Mouse (Mus musculus) forebrain, embryonic 16.5 days (tissue): ENCODE results near the gene Ptbp2. TPM values are rescaled to one million over a fixed set of nuclear protein-coding genes. Genes with fewer than 3 reads are reported as not detected.

Experiments used
- ATAC-seq: fragments of 200-750 bp; cut with Nextera tagmentation; 2 replicates; pipeline ENCODE4 v1.8.0; 2017; ENCODE audit warnings: mild to moderate bottlenecking, moderate library complexity
- H3K27ac ChIP-seq: fragments of 300-500 bp; sonication (generic); 2 replicates; pipeline ENCODE4 v1.5.1; 2014; ENCODE audit warnings: low read length, control low read depth
- H3K27me3 ChIP-seq: fragments of 300-500 bp; sonication (generic); replicated peaks from 2 replicates; pipeline ENCODE4 v1.6.1; 2014; ENCODE audit warnings: low read length; ENCODE audit not compliant: control insufficient read depth, insufficient read depth
- H3K36me3 ChIP-seq: fragments of 300-500 bp; sonication (generic); 2 replicates; pipeline ENCODE4 v1.6.1; 2014; ENCODE audit not compliant: control insufficient read depth, insufficient read depth
- H3K4me1 ChIP-seq: fragments of 300-500 bp; sonication (generic); replicated peaks from 2 replicates; pipeline ENCODE4 v1.6.1; 2014; ENCODE audit warnings: low read length; ENCODE audit not compliant: control insufficient read depth, insufficient read depth
- H3K4me2 ChIP-seq: fragments of 300-500 bp; sonication (generic); 2 replicates; pipeline ENCODE4 v1.6.1; 2014; ENCODE audit warnings: mild to moderate bottlenecking, low read length, control low read depth
- H3K4me3 ChIP-seq: fragments of 300-500 bp; sonication (generic); replicated peaks from 2 replicates; pipeline ENCODE4 v1.5.1; 2014; ENCODE audit warnings: mild to moderate bottlenecking, low read length, control low read depth
- H3K9ac ChIP-seq: fragments of 300-500 bp; sonication (generic); replicated peaks from 2 replicates; pipeline ENCODE4 v1.6.1; 2014; ENCODE audit warnings: low read depth, low read length, control low read depth
- H3K9me3 ChIP-seq: fragments of 300-500 bp; sonication (generic); 2 replicates; pipeline ENCODE4 v1.6.1; 2016; ENCODE audit warnings: low read length; ENCODE audit not compliant: control insufficient read depth
- WGBS: fragments of 180-500 bp; shearing (Covaris S2); extraction: QIAGEN DNeasy Blood & Tissue Kit; methylation state at CpG from one replicate; pipeline ENCODE4 v1.1.7; 2014; 5-methylcytosine and 5-hydroxymethylcytosine counted together
- microRNA-seq: library from miRNA; unstranded; fragments of <30 nt; microRNA quantifications from one replicate; pipeline ENCODE4, GENCODE M21; 2017
- polyA plus RNA-seq: library from polyadenylated mRNA; unstranded; fragments of >200 nt; fragmentation: Nextera tagmentation; extraction: Ambion mirVana; gene quantifications from 2 replicates; pipeline ENCODE4 v1.2.1, GENCODE M21; 2015

The Ptbp2 gene
- polyA plus RNA-seq, 1 experiment from 2014 or later = 323 TPM

DNA sequence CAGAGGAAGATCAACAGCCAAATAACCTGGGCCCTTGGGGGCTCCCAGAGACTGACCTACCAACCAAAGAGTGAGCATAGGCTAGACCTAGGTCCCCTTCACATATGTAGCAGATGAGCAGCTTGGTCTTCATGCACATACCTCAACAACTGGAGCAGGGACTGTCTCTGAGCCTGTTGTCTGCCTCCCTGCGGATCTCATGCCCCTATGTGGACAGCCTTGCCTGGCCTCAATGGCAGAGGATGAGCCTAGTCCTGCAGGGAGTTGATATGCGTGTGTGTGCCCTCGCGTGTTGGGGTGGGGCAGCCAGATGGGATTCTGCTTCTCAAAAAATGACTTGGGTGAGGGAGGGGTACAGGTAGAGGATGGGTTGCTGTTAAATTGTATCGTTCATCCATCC is 72.2 kb downstream of the Ptbp2 start:
- Histone ChIP-seq H3K4me1 (no peaks in the 10 kb centered on the region), H3K9ac (no peak overlapping the region), H3K4me2 (no peak overlapping the region), H3K4me3 (no peak overlapping the region), H3K9me3 (no peaks in the 10 kb centered on the region), H3K36me3 (no peaks in the 10 kb centered on the region), H3K27me3 (no peaks in the 10 kb centered on the region), H3K27ac (no peak overlapping the region)
- 0 out of 2 replicates have a peak, but pooled peaks have one; percentile 15 for ATAC-seq
- WGBS = 97% methylated on average over 5 of the region's 5 CpGs

DNA sequence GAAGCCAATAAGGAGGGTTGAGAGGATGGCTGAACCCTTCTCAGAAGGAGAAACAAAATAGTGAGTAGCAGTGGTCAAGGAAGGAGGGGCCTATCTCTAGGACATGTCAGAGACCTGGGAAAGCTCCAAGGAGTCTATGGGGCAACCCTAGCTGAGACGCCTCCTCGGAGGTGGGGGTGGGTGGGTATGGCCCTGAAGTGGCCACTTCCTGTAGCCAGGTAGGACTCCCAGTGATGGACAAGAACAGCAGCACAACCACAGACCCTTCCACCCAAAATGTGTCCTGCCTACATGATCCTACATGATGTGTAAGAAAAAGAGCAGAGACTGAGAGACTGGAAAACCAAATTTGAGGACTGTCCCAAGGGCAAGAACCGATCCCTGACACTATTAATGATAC is 72.8 kb downstream of the Ptbp2 start:
- no peaks in the 10 kb centered on the region for H3K27me3 ChIP-seq
- H3K9me3 ChIP-seq = no peaks in the 10 kb centered on the region
- WGBS = 99% methylated on average over 3 of the region's 3 CpGs
- no peak overlapping the region for H3K27ac ChIP-seq
- no peak overlapping the region for H3K4me3 ChIP-seq
- H3K4me1 ChIP-seq = no peaks in the 10 kb centered on the region
- no peaks in the 10 kb centered on the region for H3K36me3 ChIP-seq
- no peak overlapping the region for H3K4me2 ChIP-seq
- no peak overlapping the region for H3K9ac ChIP-seq
- no peak for ATAC-seq

DNA sequence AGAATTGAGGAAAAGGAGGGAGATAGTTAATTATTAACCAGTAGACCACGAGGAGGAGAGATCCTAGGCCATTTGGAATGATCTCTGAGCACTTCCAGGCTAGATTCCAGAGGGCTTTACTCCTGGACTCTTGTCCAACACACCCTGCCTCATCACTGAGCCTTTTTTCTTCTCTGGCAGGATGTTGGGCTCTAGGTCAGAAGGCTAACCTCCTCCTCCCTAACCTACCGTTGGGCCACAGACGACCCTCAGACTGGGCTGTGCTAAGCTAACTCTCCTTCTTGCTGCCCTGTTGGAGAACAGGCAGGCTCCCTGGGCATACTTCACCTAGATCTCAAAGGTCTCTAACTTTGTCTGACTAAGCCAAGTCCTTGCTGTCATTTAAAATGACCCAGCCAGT is 82.8 kb downstream of the Ptbp2 start:
- WGBS = 81% methylated on average over 3 of the region's 3 CpGs
- H3K9me3 ChIP-seq = no peaks in the 10 kb centered on the region
- H3K4me2 ChIP-seq = no peak overlapping the region
- no peaks in the 10 kb centered on the region for H3K36me3 ChIP-seq
- H3K27me3 ChIP-seq = no peaks in the 10 kb centered on the region
- no peak for ATAC-seq
- H3K9ac ChIP-seq = no peak overlapping the region
- H3K27ac ChIP-seq = no peak overlapping the region
- H3K4me1 ChIP-seq = no peaks in the 10 kb centered on the region
- no peak overlapping the region for H3K4me3 ChIP-seq

DNA sequence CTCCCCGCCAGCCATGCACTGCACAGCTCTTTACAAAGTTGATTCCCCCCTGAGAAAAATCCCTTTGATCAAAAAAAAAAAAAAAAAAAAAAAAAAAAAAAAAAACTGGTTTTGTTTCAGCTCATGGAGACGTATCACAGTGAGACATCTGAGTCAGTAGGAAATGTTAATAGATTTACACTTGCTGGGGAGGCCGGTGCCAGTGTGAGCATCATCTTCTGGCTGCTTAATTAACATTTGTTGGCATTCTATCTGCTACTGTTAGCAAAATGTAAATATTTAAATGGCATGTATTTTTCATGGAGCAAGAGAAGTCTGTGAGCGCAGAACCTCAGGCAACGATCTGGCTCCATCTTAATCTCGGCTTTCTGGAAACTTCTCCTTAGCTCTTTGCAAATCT is 99.5 kb downstream of the Ptbp2 start:
- no peaks in the 10 kb centered on the region for H3K36me3 ChIP-seq
- 29% methylated on average over 6 of the region's 6 CpGs for WGBS
- ATAC-seq = peak; percentile 86
- peak overlapping the region; percentile 3; the same call in 1 of the 2 replicates for H3K4me2 ChIP-seq
- H3K9ac ChIP-seq = no peak overlapping the region
- no peak overlapping the region for H3K27ac ChIP-seq
- peaks cover 4% of the 10 kb centered on the region; the same call in 1 of the 2 replicates for H3K4me1 ChIP-seq
- H3K4me3 ChIP-seq = no peak overlapping the region
- H3K27me3 ChIP-seq = no peaks in the 10 kb centered on the region
- no peaks in the 10 kb centered on the region for H3K9me3 ChIP-seq

Small RNA genes within 50 kb of the gene (microRNA-seq; reads per million reads assigned to microRNA genes)
- gene Gm24744 = not detected
